Mouse (Mus musculus) MEL (cell line): ENCODE results near the gene Ccl20. TPM values are rescaled to one million over a fixed set of nuclear protein-coding genes. Genes with fewer than 3 reads are reported as not detected.

Experiments
- DNase-seq: peaks from one replicate; pipeline ENCODE4 v3.0.0; 2011; ENCODE audit warnings: low read depth, low spot score
- H3K27ac ChIP-seq: 2 replicates; pipeline ENCODE4 v1.5.1; 2012; ENCODE audit warnings: low read depth, mild to moderate bottlenecking, control low read depth, low read length, moderate library complexity; ENCODE audit not compliant: control insufficient read depth
- H3K27me3 ChIP-seq, 2 experiments: fragments of 150-350 bp in 1 of 2; sonication (generic) in 1 of 2; 2 replicates each; pipeline ENCODE4 v1.6.1; 2012; ENCODE audit warnings: low read length in 2 of 2, mild to moderate bottlenecking in 2 of 2, improper control_type of control experiment in 1 of 2, moderate library complexity in 1 of 2; ENCODE audit not compliant: insufficient read depth in 2 of 2, control insufficient read depth in 1 of 2
- H3K36me3 ChIP-seq, 2 experiments: 2 replicates each; pipeline ENCODE4 v1.6.1; 2012 to 2014; ENCODE audit warnings: low read length in 2 of 2, improper control_type of control experiment in 1 of 2, inconsistent platforms in 1 of 2, mild to moderate bottlenecking in 1 of 2; ENCODE audit not compliant: insufficient read depth in 2 of 2, control insufficient read depth in 1 of 2
- H3K4me1 ChIP-seq, 2 experiments: fragments of 150-350 bp in 1 of 2; sonication (generic) in 1 of 2; 2 replicates each; pipeline ENCODE4 v1.6.1; 2012; ENCODE audit warnings: low read length in 2 of 2, improper control_type of control experiment in 1 of 2, mild to moderate bottlenecking in 1 of 2; ENCODE audit not compliant: insufficient read depth in 2 of 2, control insufficient read depth in 1 of 2
- H3K4me3 ChIP-seq, 2 experiments: fragments of 150-350 bp in 1 of 2; sonication (generic) in 1 of 2; 2 replicates each; pipeline ENCODE4 v1.5.1; 2012; ENCODE audit warnings: low read depth in 2 of 2, low read length in 2 of 2, mild to moderate bottlenecking in 2 of 2, moderate library complexity in 2 of 2, control low read depth in 1 of 2, improper control_type of control experiment in 1 of 2; ENCODE audit not compliant: control insufficient read depth in 1 of 2, insufficient read depth in 1 of 2
- H3K79me2 ChIP-seq: 2 replicates; pipeline ENCODE4 v1.6.1; 2012; ENCODE audit warnings: mild to moderate bottlenecking, low read length, moderate library complexity; ENCODE audit not compliant: control insufficient read depth, poor library complexity, insufficient read depth
- H3K9ac ChIP-seq: 2 replicates; pipeline ENCODE4 v1.6.1; 2012; ENCODE audit warnings: low read depth, mild to moderate bottlenecking, control low read depth, low read length, moderate library complexity; ENCODE audit not compliant: control insufficient read depth, poor library complexity, severe bottlenecking
- H3K9me3 ChIP-seq: fragments of 150-350 bp; sonication (generic); replicated peaks from 2 replicates; pipeline ENCODE4 v1.6.1; 2012; ENCODE audit warnings: mild to moderate bottlenecking, low read length, improper control_type of control experiment, moderate library complexity; ENCODE audit not compliant: insufficient read depth
- BHLHE40 ChIP-seq: IDR thresholded peaks from 2 replicates; pipeline ENCODE4 v1.6.1; 2012; ENCODE audit warnings: low read depth, mild to moderate bottlenecking, inconsistent platforms, low read length, improper control_type of control experiment, borderline replicate concordance
- CHD1 ChIP-seq: IDR thresholded peaks from 2 replicates; pipeline ENCODE4 v1.6.1; 2012; ENCODE audit warnings: low read depth, mild to moderate bottlenecking, inconsistent platforms, low read length, improper control_type of control experiment
- CHD2 ChIP-seq: IDR thresholded peaks from 2 replicates; pipeline ENCODE4 v1.6.1; 2011; ENCODE audit warnings: low read length, improper control_type of control experiment
- CTCF ChIP-seq, 3 experiments: IDR thresholded peaks in 2 of 3; conservative IDR thresholded peaks in 1 of 3; 2 replicates each; pipeline ENCODE4 v1.5.1; 2011 to 2012; ENCODE audit warnings: low read length in 3 of 3, low read depth in 2 of 3, mild to moderate bottlenecking in 2 of 3, improper control_type of control experiment in 1 of 3, inconsistent platforms in 1 of 3, mixed read lengths in 1 of 3, moderate library complexity in 1 of 3; ENCODE audit not compliant: control insufficient read depth in 1 of 3, insufficient read depth in 1 of 3, poor library complexity in 1 of 3, severe bottlenecking in 1 of 3
- E2F4 ChIP-seq: IDR thresholded peaks from 2 replicates; pipeline ENCODE4 v1.6.1; 2011; ENCODE audit warnings: low read depth, low read length, improper control_type of control experiment, borderline replicate concordance
- ELF1 ChIP-seq: IDR thresholded peaks from 2 replicates; pipeline ENCODE4 v1.6.1; 2014; ENCODE audit warnings: low read depth, mild to moderate bottlenecking, inconsistent platforms, low read length, improper control_type of control experiment, moderate library complexity
- EP300 ChIP-seq, 2 experiments: IDR thresholded peaks; 2 replicates each; pipeline ENCODE4 v1.6.1; 2011; ENCODE audit warnings: improper control_type of control experiment in 2 of 2, low read length in 2 of 2, low read depth in 1 of 2, mild to moderate bottlenecking in 1 of 2
- GABPA ChIP-seq: IDR thresholded peaks from 2 replicates; pipeline ENCODE4 v1.6.1; 2012; ENCODE audit warnings: low read depth, mild to moderate bottlenecking, inconsistent platforms, low read length, improper control_type of control experiment, moderate library complexity
- GATA1 ChIP-seq: IDR thresholded peaks from 2 replicates; pipeline ENCODE4 v1.6.1; 2011; ENCODE audit warnings: low read depth, low read length, improper control_type of control experiment
- JUND ChIP-seq: IDR thresholded peaks from 2 replicates; pipeline ENCODE4 v1.6.1; 2011; ENCODE audit warnings: low read depth, mild to moderate bottlenecking, improper control_type of control experiment, low read length
- KAT2A ChIP-seq: conservative IDR thresholded peaks from 2 replicates; pipeline ENCODE4 v1.6.1; 2012; ENCODE audit warnings: low read depth, low read length, improper control_type of control experiment, inconsistent platforms
- MAFK ChIP-seq: IDR thresholded peaks from 2 replicates; pipeline ENCODE4 v1.6.1; 2011; ENCODE audit warnings: low read depth, mild to moderate bottlenecking, low read length, improper control_type of control experiment, borderline replicate concordance
- MAX ChIP-seq: IDR thresholded peaks from 2 replicates; pipeline ENCODE4 v1.6.1; 2011; ENCODE audit warnings: low read length, improper control_type of control experiment
- MAZ ChIP-seq: IDR thresholded peaks from 2 replicates; pipeline ENCODE4 v1.6.1; 2012; ENCODE audit warnings: low read depth, mild to moderate bottlenecking, inconsistent platforms, low read length, improper control_type of control experiment
- MEF2A ChIP-seq: IDR thresholded peaks from 2 replicates; pipeline ENCODE4 v1.6.1; 2014; ENCODE audit warnings: low read depth, mild to moderate bottlenecking, inconsistent platforms, low read length, improper control_type of control experiment; ENCODE audit not compliant: poor library complexity, insufficient replicate concordance, severe bottlenecking; ENCODE audit errors: extremely low read depth
- MXI1 ChIP-seq: IDR thresholded peaks from 2 replicates; pipeline ENCODE4 v1.6.1; 2011; ENCODE audit warnings: mild to moderate bottlenecking, low read depth, low read length, improper control_type of control experiment
- MYB ChIP-seq: IDR thresholded peaks from 2 replicates; pipeline ENCODE4 v1.6.1; 2011; ENCODE audit warnings: mild to moderate bottlenecking, low read depth, low read length, improper control_type of control experiment
- NELFE ChIP-seq: IDR thresholded peaks from 2 replicates; pipeline ENCODE4 v1.6.1; 2011; ENCODE audit warnings: low read depth, low read length, improper control_type of control experiment
- POLR2AphosphoS2 ChIP-seq: IDR thresholded peaks from 2 replicates; pipeline ENCODE4 v1.6.1; 2011; ENCODE audit warnings: low read length, improper control_type of control experiment
- SIN3A ChIP-seq: IDR thresholded peaks from 2 replicates; pipeline ENCODE4 v1.6.1; 2012; ENCODE audit warnings: low read length, improper control_type of control experiment, inconsistent platforms
- SMC3 ChIP-seq: IDR thresholded peaks from 2 replicates; pipeline ENCODE4 v1.6.1; 2011; ENCODE audit warnings: low read depth, low read length, improper control_type of control experiment
- TBP ChIP-seq: IDR thresholded peaks from 2 replicates; pipeline ENCODE4 v1.8.0; 2011; ENCODE audit warnings: low read depth, low read length, improper control_type of control experiment
- TCF12 ChIP-seq: IDR thresholded peaks from 2 replicates; pipeline ENCODE4 v1.6.1; 2014; ENCODE audit warnings: low read depth, mild to moderate bottlenecking, inconsistent platforms, low read length, improper control_type of control experiment, moderate library complexity
- UBTF ChIP-seq: IDR thresholded peaks from 2 replicates; pipeline ENCODE4 v1.6.1; 2012; ENCODE audit warnings: low read depth, mild to moderate bottlenecking, inconsistent platforms, low read length, improper control_type of control experiment, moderate library complexity, borderline replicate concordance; ENCODE audit not compliant: insufficient read depth
- USF1 ChIP-seq: IDR thresholded peaks from 2 replicates; pipeline ENCODE4 v1.6.1; 2014; ENCODE audit warnings: low read depth, mild to moderate bottlenecking, inconsistent platforms, low read length, improper control_type of control experiment, moderate library complexity
- USF2 ChIP-seq, 2 experiments: IDR thresholded peaks; 2 replicates each; pipeline ENCODE4 v1.6.1; 2011 to 2012; ENCODE audit warnings: improper control_type of control experiment in 2 of 2, low read length in 2 of 2, borderline replicate concordance in 1 of 2, inconsistent platforms in 1 of 2, low read depth in 1 of 2, mild to moderate bottlenecking in 1 of 2; ENCODE audit not compliant: insufficient read depth in 1 of 2
- ZC3H11A ChIP-seq: IDR thresholded peaks from 2 replicates; pipeline ENCODE4 v1.6.1; 2012; ENCODE audit warnings: low read depth, mild to moderate bottlenecking, inconsistent platforms, low read length, improper control_type of control experiment
- polyA plus RNA-seq, 2 experiments: library from polyadenylated mRNA; stranded (reverse) in 1 of 2; unstranded in 1 of 2; fragments of >175 nt in 1 of 2; fragments of >200 nt in 1 of 2; gene quantifications; 2 replicates each; pipeline versions ENCODE4 v1.2.1 to v1.2.4; 2012; ENCODE audit warnings: low replicate concordance in 2 of 2, low read depth in 1 of 2; ENCODE audit not compliant: insufficient read length in 2 of 2, insufficient read depth in 1 of 2, missing spikeins in 1 of 2
- total RNA-seq: library from RNA; depleted of rRNA; stranded (reverse); fragments of 300-350 nt; gene quantifications from 2 replicates; pipeline ENCODE4 v1.2.3, GENCODE M21; 2012

Gene Ccl20
- total and polyA plus RNA-seq, 3 experiments, result not detected

DNA sequence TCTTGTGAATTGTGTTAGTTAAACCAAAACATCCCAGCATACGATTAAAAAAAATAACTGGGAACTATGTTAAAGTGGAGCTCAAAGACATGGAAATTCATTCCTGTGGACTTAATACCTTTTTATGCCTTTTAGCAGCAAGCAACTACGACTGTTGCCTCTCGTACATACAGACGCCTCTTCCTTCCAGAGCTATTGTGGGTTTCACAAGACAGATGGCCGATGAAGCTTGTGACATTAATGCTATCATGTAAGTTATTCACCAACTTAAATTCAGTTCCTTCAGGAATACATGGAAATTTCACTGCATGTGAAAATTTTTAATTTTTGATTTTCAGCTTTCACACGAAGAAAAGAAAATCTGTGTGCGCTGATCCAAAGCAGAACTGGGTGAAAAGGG, 1.1 kb downstream of the Ccl20 start:
- H3K4me1 ChIP-seq, result no peaks in the 10 kb centered on the region
- H3K4me3 ChIP-seq, result no peak overlapping the region
- H3K9me3 ChIP-seq, result no peaks in the 10 kb centered on the region
- DNase-seq, result no peak
- no peak for TF ChIP-seq MYB
- no peak for TF ChIP-seq UBTF
- TF ChIP-seq EP300 (IDR thresholded peaks at IDR 0.05; ENCODE audit: low read depth in 1 of 2, low read length in 2 of 2), result no peak
- TF ChIP-seq POLR2AphosphoS2, result no peak
- no peak for TF ChIP-seq TBP
- TF ChIP-seq ELF1, result no peak
- no peak for TF ChIP-seq MEF2A
- no peak for TF ChIP-seq GABPA
- TF ChIP-seq MXI1, result no peak
- no peak for TF ChIP-seq CHD2
- no peak for TF ChIP-seq NELFE
- TF ChIP-seq BHLHE40, result no peak
- no peak for TF ChIP-seq ZC3H11A
- TF ChIP-seq TCF12, result no peak
- no peak for TF ChIP-seq KAT2A
- TF ChIP-seq USF2 (IDR thresholded peaks at IDR 0.05; ENCODE audit: borderline replicate concordance in 1 of 2, insufficient read depth in 1 of 2, low read depth in 1 of 2, low read length in 2 of 2), result no peak
- no peak for TF ChIP-seq CTCF (IDR thresholded peaks at IDR 0.05 in 2 of 3, conservative IDR thresholded peaks at IDR 0.05 in 1 of 3; ENCODE audit: control insufficient read depth in 1 of 3, insufficient read depth in 1 of 3, low read depth in 2 of 3, low read length in 3 of 3, poor library complexity in 1 of 3, severe bottlenecking in 1 of 3)
- TF ChIP-seq MAFK, result no peak
- no peak for TF ChIP-seq JUND
- TF ChIP-seq E2F4, result no peak
- no peak overlapping the region for H3K9ac ChIP-seq
- H3K27ac ChIP-seq, result no peak overlapping the region
- no peaks in the 10 kb centered on the region for H3K27me3 ChIP-seq
- no peaks in the 10 kb centered on the region for H3K79me2 ChIP-seq
- H3K36me3 ChIP-seq, result no peaks in the 10 kb centered on the region

- TF ChIP-seq TBP, result no peak
- no peak for TF ChIP-seq KAT2A
- no peak for TF ChIP-seq SIN3A
- TF ChIP-seq MEF2A, result no peak
- TF ChIP-seq CHD1, result no peak
- TF ChIP-seq MAZ, result no peak
- no peak for TF ChIP-seq MAFK
- no peak for TF ChIP-seq GATA1
- no peak for TF ChIP-seq E2F4
- no peak for TF ChIP-seq CTCF (IDR thresholded peaks at IDR 0.05 in 2 of 3, conservative IDR thresholded peaks at IDR 0.05 in 1 of 3; ENCODE audit: control insufficient read depth in 1 of 3, insufficient read depth in 1 of 3, low read depth in 2 of 3, low read length in 3 of 3, poor library complexity in 1 of 3, severe bottlenecking in 1 of 3)
- no peak for TF ChIP-seq MYB
- TF ChIP-seq USF1, result no peak
- TF ChIP-seq ELF1, result no peak
- no peak for TF ChIP-seq NELFE
- no peak for TF ChIP-seq MAX
- no peak for TF ChIP-seq SMC3
- TF ChIP-seq USF2 (IDR thresholded peaks at IDR 0.05; ENCODE audit: borderline replicate concordance in 1 of 2, insufficient read depth in 1 of 2, low read depth in 1 of 2, low read length in 2 of 2), result no peak
- no peak for TF ChIP-seq BHLHE40
- no peak for TF ChIP-seq MXI1
- no peak for TF ChIP-seq CHD2
- Histone ChIP-seq H3K4me1 (no peaks in the 10 kb centered on the region), H3K36me3 (no peaks in the 10 kb centered on the region), H3K27ac (no peak overlapping the region), H3K27me3 (no peaks in the 10 kb centered on the region), H3K79me2 (no peaks in the 10 kb centered on the region), H3K4me3 (no peak overlapping the region), H3K9ac (no peak overlapping the region), H3K9me3 (no peaks in the 10 kb centered on the region)
- no peak for DNase-seq
Measured at GRCm38 (mm10) chr1:83119903-83120302, 3.3 kb downstream of the Ccl20 start.
